Mouse (Mus musculus): ENCODE measurements around the gene Ttc8.

The Ttc8 gene

GRCm38 (mm10) chr12:99028665-99029064, 108.3 kb downstream of the Ttc8 start:
- DNase-seq (ENCODE audit: low spot score in 2 of 2) = peak; percentile 25 to 45

- no peak for DNase-seq (ENCODE audit: low spot score in 2 of 2)
These were observed 109.6 kb downstream of the Ttc8 start for GRCm38 (mm10) chr12:99030022-99030421.
